Mouse (Mus musculus) inflammation-experienced regulatory T-cells, adult 6 months (primary cell): Measurements from ENCODE around the gene Nadk2. TPM values are rescaled to one million over a fixed set of nuclear protein-coding genes. Genes with fewer than 3 reads are reported as not detected.
A peak's percentile ranks its signal among the peaks of the same experiment; 100 is the strongest.

ENCODE experiments used
- ATAC-seq: one replicate; pipeline ENCODE4 v1.8.0; 2017
- polyA plus RNA-seq, 3 experiments: library from polyadenylated mRNA; unstranded; fragments of 100-300 nt; shearing (Covaris generic); gene quantifications; one replicate each; pipeline ENCODE4 v1.2.1; 2017

Gene Nadk2
- polyA plus RNA-seq, 3 experiments from 2014 or later = 6.5 to 8.7 (median 8.4) TPM

DNA sequence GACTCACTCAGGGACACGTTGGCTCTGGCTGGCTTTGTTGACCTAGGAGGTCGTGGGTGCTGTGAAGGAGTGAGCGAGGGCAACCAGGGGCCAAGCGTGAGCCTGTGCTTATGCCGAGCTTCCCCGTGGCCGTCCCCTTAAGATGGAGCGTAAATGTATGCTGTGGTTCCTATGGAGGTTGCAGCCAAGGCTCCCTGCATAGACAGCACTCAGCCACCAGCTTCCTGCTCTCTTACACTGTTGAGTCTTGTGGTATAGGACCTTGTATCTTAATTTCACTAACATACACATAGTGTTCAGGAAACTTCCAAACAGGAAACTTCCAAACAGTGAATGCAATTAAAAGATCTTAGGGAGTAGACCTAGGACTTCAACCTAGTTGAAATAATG is 17.6 kb downstream of the Nadk2 start:
- ATAC-seq = no peak

DNA sequence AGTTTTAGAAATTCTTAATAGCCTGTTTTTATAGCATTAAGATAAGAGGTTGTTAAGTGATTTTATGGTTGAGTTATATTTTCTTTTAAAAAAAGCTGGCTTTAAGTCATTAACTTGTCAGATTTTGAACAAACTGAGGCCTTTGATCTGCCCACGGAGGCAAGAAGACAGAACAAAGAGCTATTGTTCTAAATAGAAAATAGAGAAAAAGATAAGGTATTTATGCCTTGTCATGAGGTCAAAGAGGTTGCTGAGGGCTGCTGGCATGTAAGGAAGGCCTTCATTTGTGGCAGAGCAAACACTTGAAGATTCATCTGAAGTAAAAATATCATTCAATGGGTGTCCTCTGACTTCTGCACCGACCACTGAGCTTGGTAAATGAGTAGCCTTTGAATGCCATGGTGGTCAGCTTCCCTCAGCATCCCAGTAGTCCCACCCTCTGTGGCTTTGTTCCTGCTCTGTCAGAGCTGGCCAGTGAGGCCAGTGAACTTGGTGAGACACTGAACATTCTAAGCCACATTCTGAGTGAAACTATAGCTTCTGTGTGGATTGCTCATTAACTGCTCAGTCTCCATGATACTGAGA is 18.2 kb downstream of the Nadk2 start:
- no peak for ATAC-seq

DNA sequence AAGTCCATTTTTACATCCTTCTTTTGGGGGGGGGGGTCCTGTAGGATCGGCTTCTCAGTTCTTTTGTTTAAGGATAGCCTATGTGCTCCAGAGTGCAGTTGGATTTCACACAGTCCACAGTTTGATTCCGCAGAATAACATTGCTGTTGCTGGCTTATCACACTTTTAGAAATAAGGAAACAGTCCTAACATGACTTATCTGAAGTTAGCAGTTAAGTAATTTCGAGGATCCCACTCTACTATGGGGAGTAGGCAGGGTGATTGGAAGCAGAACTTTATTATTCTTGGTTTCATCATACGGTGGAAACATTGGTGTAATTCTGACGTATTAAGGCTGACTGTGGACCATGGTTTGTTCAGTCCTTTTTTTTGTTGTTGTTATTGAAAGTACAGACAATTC is 19.6 kb downstream of the Nadk2 start:
- ATAC-seq = no peak

DNA sequence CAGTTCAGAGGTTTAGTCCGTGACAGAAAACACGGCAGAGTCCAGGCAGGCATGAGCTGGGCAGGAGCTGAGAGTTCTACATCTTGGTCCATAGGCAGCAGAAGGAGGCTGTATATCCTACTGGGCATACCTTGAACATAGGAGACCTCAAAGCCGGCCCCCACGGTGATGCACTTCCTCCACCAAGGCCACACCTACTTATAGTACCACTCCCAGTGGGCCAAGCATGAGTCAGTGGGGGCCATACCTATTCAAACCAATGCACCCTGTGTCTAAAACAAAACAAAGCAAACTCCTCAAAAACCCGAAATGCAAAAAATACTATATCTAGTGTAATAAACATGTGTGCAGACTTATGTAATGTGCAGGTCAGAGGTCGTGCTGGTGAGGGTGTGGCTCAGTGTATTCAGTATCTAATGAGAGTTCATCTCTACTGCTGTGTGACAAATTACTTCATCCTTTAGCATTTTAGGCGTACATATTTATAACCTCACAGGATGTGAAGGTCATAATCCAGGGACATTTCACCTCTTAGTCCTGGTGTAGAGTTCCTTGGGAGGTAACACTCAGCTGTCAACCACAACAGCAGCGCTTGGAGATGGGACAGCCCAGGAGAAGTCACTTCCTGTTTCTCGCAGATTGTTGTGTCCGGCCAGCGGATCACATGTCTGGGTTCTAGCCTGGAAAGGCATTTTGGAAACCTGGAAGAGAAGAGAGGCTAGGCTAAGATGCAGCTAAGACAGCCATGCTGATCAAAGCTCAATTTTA is 22.7 kb downstream of the Nadk2 start:
- ATAC-seq = no peak

DNA sequence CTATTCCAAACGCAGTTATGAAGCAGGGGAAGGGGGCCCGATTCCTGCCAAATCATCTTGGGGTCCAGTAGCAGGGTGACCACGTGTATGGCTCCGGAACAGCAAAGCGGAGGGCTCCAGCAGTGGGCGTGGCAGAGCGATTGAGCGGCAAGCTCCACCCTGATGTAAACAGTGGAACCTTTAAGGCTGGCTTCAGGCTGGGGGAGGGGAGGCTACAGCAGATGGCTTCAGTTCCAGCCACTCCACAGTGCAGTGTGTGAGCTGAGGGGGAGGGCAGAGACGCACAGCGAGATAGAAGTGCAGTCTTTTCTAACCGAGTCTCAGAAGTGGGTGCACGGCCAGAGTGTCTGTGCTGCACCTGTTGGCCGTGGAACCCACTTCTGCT is 23.3 kb downstream of the Nadk2 start:
- ATAC-seq = no peak

DNA sequence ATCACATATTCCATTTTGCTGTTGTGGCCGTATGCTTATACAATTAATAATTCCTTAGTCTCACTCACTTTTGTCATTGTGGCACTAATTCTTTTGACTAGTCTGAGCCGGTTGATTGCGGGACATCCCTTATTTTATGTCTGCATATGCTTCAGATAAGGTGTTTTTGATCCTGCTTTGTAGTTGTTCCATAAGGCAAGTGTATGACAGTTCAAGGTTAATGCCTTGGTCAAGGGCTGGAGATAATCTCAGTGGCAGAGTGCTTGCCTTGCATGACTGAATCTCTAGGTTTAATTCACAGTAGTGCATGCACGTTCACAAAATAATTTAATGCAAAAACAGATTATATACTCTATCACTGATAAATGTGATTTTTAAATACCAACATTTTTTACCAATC is 25.8 kb downstream of the Nadk2 start:
- no peak for ATAC-seq

DNA sequence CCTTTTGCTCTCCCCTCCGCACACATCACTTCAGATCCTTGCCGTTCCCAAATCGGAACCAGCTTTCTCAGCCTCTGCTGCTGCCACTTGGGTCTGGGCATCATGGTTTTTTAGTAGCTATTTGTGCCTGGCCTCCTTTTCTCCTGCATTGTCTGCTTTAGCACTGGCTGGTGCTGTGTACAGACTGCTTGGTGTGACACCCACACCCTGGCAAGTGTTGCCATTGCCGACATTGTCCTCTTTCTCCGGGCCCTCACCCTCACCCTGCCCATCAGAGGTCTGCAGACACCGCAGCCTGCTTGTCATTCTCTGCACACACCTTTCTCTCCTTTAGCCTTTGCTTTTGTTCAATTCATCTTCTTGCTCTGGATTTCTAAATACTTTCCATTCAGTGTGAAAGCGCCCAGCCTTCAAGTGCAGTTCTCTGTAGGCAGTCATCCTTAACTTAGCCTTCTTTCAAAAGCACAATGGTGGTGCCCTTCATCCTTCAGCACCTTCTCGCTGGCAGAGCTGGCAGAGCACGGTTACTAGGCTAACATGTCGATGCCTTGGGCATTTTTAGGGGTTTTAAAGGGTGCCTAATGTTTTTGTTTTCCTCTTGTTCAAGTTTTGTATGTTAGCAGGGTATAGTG is 29.5 kb downstream of the Nadk2 start:
- no peak for ATAC-seq

DNA sequence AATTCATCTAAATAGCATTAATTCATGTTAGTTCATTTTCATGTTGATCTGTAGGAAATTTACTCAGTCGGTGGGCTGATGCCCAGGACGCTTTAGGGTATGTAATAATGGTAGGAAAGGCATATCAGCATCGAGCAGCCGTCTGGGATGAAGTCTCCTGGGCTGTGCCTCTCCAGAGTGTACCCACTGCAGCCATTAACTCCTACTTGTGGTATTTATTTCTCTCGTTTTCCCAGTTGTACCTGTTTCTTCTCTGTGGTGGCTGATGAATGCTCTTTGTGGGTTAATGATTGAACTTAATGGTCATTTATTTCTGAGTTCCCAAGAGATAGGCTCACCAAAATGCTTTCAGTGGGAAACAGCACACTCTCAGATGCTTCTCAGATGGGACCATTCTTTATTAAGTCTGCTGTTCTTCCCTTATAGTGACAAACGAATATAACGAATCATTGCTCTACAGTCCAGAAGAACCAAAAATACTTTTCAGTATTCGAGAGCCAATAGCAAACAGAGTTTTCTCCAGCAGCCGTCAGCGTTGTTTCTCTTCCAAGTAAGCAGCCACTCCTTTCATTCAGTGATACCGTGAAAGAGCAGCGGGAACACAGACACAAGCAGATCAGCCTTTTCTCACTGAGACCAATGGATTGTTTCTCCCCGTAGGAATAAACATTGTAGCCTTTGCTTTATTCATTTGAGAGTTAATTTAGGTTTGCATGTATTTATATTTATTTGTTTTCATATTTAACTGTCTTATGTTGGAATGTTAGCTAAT is 35.4 kb downstream of the Nadk2 start:
- ATAC-seq = no peak

DNA sequence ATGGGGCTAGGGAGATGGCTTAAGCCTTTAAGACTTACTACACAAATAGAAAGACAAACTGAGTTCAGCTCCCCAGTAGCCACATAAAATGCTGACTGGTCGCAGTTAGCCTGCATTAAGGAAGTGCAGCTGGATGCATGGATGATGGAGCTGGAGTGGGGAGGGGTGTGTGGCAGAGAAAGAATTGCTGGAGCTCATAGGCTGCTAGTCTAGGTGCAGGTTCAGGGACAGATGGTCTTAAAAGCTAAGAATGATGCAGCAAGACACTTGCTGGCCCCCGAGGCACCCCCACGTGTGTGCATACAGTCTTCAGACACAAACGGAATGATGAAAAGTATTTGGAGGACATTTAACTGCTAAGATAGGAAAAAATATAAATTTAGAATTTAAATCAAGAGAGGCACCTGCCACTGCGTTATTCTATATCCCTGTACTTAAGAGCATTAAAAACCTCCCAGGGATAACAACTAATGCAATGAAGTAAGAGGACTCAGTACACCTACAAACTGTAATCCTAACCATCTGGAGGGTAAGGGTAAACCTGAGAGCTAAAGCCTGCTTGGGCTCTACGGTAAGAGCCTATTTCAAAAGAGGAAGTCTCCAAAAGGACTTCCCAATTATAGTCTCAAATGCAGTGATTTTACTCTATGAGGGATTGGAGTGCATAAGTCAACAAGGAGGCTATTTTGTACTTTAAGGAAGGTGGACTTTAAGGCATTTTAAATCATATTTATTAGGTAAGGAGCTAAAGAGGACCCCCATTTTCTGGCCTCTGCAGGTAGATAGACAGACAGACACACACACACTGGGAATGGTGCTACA is 39.7 kb downstream of the Nadk2 start:
- ATAC-seq = no peak

DNA sequence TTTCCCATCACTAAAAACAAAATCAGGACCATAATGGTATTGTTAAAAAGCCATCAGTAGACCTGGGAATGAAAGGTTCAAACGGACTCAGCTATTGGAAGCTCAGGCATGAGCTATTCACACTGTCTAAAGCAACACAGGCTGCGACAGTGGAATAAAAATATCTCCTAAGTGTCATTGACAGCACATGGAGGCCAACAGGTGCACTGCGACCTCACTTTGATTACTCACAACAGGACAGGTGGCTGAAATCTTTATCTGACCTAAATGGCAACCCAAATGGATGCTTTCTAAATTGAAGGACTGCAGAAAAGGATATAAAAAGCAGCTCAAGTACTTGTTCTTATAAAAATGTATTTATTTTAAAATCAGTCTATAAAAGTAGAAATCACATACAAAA is 40.6 kb downstream of the Nadk2 start:
- no peak for ATAC-seq

DNA sequence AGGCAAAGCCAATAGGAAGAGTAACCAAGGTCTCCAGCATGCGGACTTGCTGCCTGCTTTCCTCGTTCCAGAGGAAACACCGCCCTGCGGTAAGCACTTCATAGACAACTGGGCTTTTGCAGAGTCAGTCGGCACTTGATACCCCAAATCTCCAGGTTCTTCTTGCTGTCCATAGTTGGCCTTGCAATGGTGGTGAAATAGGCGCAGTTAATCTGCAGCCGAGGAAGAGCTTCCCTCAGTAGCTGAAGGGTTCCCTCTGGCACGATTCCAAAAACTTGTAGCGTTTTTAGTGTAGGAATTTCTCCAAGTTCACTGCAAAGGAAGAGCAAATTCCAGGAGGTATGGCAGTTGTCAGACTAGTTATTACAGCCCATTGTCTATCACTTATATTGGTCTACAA is 42.5 kb downstream of the Nadk2 start:
- ATAC-seq = no peak

DNA sequence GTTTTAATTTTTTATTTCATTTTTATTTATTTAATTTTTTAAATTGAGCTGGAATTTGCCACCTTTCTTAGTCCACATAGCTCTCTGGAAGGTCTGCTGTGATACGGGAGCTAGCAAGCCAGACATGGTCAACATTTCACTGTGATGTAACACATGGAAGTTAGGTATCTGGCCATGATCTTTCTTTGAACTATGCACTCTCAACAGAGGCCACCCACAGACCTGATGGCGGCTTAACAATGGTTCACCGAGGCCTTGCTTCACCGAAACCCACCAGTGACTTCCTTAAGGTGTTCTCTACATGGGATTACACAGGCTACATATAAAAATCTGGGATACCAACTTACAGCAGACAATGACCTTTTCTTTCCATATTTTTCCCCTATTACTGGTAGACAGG is 43.1 kb downstream of the Nadk2 start:
- no peak for ATAC-seq

DNA sequence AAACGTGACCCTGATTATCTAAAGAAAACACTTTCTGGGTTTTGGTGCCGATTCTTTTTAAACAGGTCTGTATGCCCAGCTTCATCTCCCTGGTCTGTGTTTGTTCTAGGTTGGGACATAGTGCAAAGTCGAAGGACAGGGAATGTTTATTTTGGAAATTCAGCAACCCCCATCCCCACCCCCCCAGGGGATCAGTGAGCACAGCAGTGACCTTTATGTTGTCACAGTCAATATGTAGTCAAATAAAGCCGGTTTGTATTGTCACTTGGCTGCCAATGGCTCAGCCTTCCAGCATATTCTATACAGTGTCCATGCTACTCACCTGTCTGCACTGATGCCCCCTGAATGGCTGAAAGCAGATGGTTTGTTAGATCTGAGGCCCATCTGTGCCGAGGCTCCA is 43.5 kb downstream of the Nadk2 start:
- ATAC-seq = no peak

DNA sequence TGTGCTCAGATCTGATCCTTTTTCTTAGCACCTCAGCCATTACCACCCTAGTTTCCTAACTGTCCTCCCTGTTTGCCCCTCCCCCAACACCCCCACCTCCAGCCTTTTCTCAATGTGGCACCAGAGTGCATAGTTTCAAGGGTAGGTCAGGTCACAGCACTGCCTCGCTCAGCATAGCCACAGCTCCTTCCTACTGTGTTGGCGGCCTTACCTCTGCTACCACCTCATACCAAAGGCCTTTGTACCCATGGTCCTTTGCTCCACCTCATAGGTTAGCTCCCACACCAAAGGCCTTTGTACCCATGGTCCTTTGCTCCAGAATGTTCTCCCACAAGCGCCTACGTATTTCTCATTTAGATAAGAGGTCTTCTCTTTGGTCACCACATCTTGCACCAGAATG is 47.8 kb downstream of the Nadk2 start:
- no peak for ATAC-seq

DNA sequence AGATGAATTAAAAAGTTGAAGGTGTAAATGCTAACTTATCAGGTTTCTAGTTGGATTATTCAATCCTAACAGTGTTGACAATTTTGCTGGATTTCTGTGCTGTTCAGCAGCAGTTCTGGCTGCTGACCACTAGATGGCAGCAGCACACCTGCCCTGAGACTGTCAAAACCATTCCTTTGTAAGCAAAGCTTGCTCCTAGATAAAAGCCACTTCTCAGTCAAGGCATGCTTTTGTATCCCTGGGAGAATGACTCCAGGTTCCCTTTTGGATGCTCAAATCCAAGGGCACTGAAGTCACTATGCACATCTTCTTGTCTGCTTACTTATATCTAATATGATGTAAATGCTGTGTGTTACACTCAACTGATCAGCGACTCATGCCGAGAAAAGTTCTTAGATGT is 49.0 kb downstream of the Nadk2 start:
- ATAC-seq = peak; percentile 89

DNA sequence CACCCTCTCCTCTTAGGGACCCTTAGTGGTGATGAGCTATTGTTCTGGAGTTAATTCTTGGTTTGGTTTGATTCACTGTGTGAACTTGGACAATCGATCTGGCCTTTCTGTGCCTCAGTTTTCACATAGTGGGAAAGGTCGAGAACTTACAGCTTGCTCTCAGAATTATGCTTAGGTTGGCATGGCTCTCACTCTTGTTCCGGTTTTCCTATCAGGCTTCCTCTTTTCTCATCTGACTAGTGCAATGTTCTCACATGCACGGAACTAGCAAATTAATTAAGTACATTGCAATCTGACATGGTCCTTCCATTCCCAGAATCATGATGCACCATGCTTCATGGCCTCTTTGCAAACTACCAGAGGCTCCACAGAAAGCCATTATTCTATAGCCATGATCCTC is 51.9 kb downstream of the Nadk2 start:
- ATAC-seq = no peak

DNA sequence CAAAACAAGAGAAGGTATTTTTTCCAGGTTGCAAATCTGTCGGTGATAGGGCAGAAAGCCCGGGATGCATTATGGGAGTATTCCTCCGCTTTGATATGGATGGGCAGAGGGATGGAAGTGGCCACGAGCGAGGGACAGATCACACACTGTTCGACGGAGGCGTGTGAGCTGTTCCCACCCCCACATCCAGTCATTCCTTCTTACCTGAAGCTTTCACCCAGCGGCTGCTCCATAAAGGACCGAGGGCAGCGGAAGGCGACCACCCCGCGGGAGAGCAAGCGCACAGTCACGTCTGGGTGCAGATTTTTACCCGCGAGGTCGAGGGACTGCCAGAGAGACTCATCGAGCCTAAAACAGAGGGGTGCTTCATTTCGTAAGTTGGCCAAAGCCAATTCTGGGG is 53.8 kb downstream of the Nadk2 start:
- ATAC-seq = no peak

DNA sequence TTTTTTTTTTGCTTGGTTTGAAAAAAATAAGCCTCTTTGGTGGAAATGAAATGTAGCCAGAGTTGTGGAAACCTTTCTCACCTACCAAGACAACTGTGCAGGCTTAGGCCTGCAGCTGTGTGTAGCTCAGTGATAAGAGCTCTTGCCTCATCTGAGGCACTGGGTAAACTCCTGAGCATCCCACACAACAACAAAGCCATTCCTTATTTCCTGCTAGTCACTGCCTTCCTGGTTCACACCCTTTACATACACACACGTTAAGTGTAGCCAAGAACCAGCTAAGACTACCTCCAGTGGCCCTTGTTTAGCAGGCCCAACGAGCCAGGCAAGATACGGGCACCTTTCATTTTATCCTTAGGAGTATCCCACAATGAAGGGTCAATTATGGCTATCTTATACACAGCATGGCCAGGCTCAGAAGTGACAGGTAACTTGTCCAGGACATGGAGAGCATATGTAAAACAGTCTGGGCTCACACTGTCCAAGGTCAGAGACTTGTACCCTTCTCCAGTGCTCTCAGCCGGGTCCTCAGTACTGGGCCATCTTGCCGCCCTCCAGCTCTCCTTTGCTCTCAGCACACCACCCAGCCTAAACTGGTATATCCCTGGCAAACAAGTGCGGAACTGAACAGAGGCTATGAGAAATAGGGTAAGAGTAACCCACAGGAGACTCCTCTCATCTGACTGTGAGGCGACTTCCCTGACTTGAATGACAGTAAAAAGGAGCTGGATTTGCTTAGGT is 56.2 kb downstream of the Nadk2 start:
- ATAC-seq = no peak

DNA sequence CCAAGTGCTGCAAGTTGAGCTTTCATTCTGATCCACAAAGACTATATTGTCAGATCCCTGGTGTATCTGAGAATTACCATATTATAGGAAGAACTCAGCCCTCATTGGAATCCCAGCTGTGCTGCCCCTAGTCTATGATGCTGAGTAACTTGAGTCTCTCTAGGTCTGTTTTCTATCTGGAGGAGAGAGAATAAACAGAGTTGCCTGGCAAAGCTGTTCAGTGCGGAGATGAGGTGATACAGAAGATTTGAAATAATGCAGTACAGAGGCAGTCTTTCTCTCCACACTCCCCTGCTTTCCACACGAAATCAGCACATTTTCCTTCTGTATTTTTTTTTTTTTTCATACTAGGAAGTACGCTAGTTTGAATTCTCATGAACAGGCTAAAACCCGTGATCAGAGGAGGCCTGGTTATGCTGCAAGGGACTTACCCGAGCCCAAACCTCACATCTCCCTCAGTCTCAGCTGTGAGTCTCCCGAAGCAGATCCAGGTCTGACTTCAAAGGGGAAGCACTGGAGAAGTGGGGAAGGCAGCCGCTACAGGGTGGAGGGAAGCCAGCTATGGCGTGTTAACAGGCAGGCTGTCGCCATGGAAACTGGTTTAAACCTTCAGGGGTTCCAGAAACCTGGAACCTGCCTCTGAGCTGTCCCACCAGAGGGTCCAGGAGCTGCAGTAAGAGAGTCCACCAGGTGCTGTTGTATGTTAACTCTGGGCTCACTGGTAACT is 59.9 kb downstream of the Nadk2 start:
- no peak for ATAC-seq

DNA sequence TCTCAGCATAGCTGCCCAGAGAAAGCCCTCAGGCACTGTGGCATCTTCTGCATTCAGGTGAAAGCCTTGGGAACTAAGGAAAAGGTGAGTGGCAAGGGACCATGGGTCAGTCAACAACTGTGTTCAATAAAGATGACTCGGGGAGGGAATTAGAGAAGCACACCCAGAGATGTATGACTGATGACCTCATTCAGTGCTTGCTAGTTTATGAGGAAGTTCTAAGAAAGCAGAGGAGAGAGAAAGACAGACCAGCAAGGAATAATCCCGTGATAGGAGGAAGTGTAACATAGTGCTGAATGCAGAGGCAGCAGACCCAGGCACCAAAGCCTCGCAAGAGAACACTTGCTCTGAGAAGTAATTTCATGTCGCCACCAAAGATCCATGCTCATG is 60.4 kb downstream of the Nadk2 start:
- ATAC-seq = no peak
